Mouse (Mus musculus): ENCODE data around the gene Fzd2. TPM values are rescaled to one million over a fixed set of nuclear protein-coding genes. Genes with fewer than 3 reads are reported as not detected.
A peak's percentile ranks its signal among the peaks of the same experiment; 100 is the strongest.

Gene Fzd2
- polyA plus RNA-seq, 1 experiment = 1.1 TPM

DNA sequence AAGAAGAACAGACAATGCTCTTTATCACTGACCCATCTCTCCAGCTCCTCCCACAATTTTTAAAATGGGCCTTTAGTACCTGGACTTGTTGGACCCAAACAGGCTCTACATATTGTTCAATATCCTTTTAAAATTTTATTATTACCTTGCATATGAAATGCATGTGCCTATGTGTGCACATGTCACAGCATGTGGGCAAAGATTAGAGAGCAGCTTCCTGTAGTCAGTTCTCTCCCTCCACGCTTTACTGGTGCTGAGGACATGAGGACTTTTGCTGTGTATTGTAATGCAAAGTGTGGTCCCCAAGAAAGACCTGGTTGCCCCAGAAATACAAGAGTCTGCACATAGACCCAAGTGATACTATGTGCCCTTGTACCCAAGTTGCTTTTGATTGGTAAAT is 29.2 kb upstream of the Fzd2 start:
- H3K36me3 ChIP-seq (ENCODE audit: control insufficient read depth, insufficient read depth, low read length) = no peaks in the 10 kb centered on the region
- TF ChIP-seq POLR2A (IDR thresholded peaks at IDR 0.05; ENCODE audit: control insufficient read depth, low read depth, low read length) (no peak), CTCF (IDR thresholded peaks at IDR 0.05; ENCODE audit: control insufficient read depth, insufficient read depth, insufficient replicate concordance, low read depth, low read length) (no peak)
- no peak overlapping the region for H3K27ac ChIP-seq (ENCODE audit: control insufficient read depth, insufficient read depth, low read depth, low read length)
- H3K4me3 ChIP-seq (ENCODE audit: control insufficient read depth, low read depth, low read length) = no peak overlapping the region
- peaks cover 12% of the 10 kb centered on the region for H3K4me1 ChIP-seq (ENCODE audit: control insufficient read depth, insufficient read depth, low read length)
- no peaks in the 10 kb centered on the region for H3K27me3 ChIP-seq (ENCODE audit: control insufficient read depth, insufficient read depth, low read length)

DNA sequence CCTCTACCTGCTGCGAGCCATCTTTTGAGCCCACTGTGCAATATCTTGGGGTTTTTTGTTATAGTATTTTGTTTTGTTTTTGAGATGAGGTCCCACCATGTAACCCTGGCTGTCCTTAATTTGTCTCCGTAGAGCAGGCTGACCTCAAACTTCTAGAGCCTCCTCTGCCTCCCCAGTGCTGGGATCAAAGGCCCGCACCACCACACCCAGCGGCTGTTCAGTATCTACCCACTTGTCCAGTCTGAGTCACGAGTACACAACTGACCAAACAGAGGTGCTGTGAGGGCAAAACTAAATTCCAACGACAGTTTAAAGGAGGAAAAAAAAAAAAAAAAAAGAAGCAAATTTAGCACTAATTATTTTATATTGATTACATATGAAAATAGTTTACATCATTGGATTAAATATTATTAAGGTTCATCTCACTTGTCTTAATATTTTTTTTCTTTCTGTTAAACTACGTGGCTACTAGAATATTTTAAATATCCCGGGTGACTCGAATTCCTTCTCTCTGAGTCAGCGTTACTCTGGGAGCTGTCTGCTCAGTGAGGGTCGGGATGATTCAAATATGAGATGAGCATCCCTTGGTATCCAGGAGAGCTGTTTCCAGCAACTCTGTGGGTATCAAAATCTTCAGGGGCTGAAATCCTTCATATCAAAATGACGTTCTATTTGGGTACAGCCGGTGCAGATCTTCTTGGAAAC is 28.0 kb upstream of the Fzd2 start:
- peaks cover 12% of the 10 kb centered on the region for H3K4me1 ChIP-seq (ENCODE audit: control insufficient read depth, insufficient read depth, low read length)

DNA sequence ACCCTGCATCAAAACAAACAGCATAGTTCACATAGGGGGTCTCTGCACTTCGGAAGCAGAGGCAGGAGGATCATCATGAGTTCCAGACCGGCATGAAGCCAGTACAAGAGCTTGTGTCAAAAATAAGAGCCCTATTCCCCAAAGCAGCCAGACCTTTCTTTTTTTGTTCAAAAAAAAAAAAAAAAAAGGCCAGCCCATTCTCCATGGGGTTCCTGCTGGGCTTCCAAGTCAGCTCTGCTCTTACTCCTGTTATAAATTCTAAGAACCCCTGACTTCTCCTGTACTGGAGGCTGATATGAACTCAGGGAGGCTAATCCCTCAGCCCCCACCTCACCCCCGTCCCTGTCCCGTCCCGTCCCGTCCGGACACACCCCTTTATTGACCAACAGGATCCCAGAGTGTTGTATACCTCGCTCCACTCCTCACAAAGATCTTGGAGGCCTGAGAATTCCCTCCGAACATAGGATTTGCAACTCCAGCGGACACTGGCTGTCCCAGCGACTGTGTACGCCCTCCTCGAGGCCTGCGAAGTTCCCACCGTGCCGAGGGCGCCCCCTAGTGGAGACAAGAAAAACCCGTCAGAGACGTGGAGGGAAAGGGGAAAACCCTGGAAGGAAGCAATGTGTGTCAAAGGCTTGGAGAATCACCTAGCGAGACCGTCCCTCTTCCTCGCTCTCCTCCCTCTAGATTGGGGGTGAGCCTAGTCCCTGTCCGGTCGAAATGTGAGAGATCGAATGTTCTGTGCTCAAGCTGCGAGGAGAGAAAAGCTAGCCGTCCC is 25.7 kb upstream of the Fzd2 start:
- peak overlapping the region; percentile 37 for H3K4me3 ChIP-seq (ENCODE audit: control insufficient read depth, low read depth, low read length)
- H3K36me3 ChIP-seq (ENCODE audit: control insufficient read depth, insufficient read depth, low read length) = no peaks in the 10 kb centered on the region
- H3K27ac ChIP-seq (ENCODE audit: control insufficient read depth, insufficient read depth, low read depth, low read length) = no peak overlapping the region
- no peaks in the 10 kb centered on the region for H3K27me3 ChIP-seq (ENCODE audit: control insufficient read depth, insufficient read depth, low read length)
- no peak for TF ChIP-seq POLR2A (IDR thresholded peaks at IDR 0.05; ENCODE audit: control insufficient read depth, low read depth, low read length)
- peak; percentile 95 for TF ChIP-seq CTCF (IDR thresholded peaks at IDR 0.05; ENCODE audit: control insufficient read depth, insufficient read depth, insufficient replicate concordance, low read depth, low read length)
- H3K4me1 ChIP-seq (ENCODE audit: control insufficient read depth, insufficient read depth, low read length) = peaks cover 12% of the 10 kb centered on the region

More for the DNA sequence above, 28.0 kb upstream of the Fzd2 start:
- Histone ChIP-seq H3K27ac (ENCODE audit: control insufficient read depth, insufficient read depth, low read depth, low read length) (no peak overlapping the region), H3K4me3 (ENCODE audit: control insufficient read depth, low read depth, low read length) (no peak overlapping the region), H3K36me3 (ENCODE audit: control insufficient read depth, insufficient read depth, low read length) (no peaks in the 10 kb centered on the region), H3K27me3 (ENCODE audit: control insufficient read depth, insufficient read depth, low read length) (no peaks in the 10 kb centered on the region)
- TF ChIP-seq CTCF (IDR thresholded peaks at IDR 0.05; ENCODE audit: control insufficient read depth, insufficient read depth, insufficient replicate concordance, low read depth, low read length) = no peak
- no peak for TF ChIP-seq POLR2A (IDR thresholded peaks at IDR 0.05; ENCODE audit: control insufficient read depth, low read depth, low read length)

DNA sequence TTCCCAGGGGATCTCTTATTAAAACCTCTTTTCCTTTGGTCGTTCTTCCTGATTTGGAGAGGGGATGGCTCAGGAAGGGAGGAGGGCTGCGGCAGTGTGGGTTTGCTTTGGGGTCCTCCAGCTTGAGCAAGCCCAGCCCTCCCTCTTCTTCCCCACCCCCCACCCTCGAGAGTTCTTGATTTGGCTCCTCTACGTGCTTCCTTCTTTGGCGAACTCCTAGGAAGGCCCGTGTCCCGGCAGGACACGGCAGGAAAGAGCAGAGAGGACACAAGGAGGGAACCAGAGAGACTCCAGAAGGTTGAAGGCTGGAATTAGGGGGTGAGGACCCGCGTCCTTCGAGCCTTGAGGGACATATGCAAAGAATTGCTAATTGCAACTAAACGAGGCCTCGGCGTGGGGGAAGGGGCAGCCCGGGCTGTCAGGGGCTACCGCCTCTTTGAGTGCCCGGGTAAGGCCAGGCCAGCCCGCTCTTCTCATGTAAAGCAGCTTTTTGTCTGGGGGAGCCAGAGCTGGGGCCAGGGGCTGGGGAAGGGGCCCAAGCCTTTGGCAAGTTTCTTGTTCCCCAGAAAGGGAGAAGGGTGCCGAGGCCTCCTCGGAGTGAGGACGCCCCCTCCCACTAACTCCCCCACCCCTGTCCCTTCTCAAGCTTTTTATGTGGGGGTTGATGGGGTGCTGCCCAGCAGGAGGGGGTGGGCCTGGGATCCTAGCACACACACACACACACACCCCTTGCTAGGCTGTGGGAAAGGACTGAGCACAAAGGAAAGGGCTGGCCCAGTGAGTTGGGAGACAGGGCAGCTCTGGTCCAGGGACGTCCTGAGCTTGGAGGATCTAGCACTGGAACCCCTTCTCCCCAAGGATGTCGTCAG is 24.8 kb upstream of the Fzd2 start, which contains the start of gene Gm11627:
TSS of gene Gm11627 (minus strand) at position 297 of the 869 bp plus-strand sequence.
- H3K36me3 ChIP-seq (ENCODE audit: control insufficient read depth, insufficient read depth, low read length) = no peaks in the 10 kb centered on the region
- peak within 1 kb of the TSS; percentile 36 for H3K27ac ChIP-seq (ENCODE audit: control insufficient read depth, insufficient read depth, low read depth, low read length)
- peak within 1 kb of the TSS; percentile 37 for H3K4me3 ChIP-seq (ENCODE audit: control insufficient read depth, low read depth, low read length)
- TF ChIP-seq CTCF (IDR thresholded peaks at IDR 0.05; ENCODE audit: control insufficient read depth, insufficient read depth, insufficient replicate concordance, low read depth, low read length) (no peak), POLR2A (IDR thresholded peaks at IDR 0.05; ENCODE audit: control insufficient read depth, low read depth, low read length) (no peak)
- H3K4me1 ChIP-seq (ENCODE audit: control insufficient read depth, insufficient read depth, low read length) = peaks cover 12% of the 10 kb centered on the region
- no peaks in the 10 kb centered on the region for H3K27me3 ChIP-seq (ENCODE audit: control insufficient read depth, insufficient read depth, low read length)

DNA sequence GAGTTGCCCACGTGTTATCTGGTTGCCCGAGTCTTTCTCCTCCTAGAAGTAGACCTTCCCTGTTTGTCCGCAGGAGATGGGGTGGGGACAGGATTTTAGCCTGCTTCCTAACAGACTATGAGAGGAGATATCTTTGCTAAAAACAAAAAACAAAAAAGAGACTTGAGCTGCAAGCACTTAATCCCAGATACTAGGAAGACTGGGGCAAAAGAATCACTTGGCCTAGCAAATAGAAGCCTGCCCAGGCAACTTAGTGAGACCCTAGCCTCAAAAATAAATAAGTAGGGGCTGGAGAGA is 24.2 kb upstream of the Fzd2 start:
- Histone ChIP-seq H3K36me3 (ENCODE audit: control insufficient read depth, insufficient read depth, low read length) (no peaks in the 10 kb centered on the region), H3K27me3 (ENCODE audit: control insufficient read depth, insufficient read depth, low read length) (no peaks in the 10 kb centered on the region), H3K4me3 (ENCODE audit: control insufficient read depth, low read depth, low read length) (no peak overlapping the region), H3K27ac (ENCODE audit: control insufficient read depth, insufficient read depth, low read depth, low read length) (no peak overlapping the region), H3K4me1 (ENCODE audit: control insufficient read depth, insufficient read depth, low read length) (peaks cover 12% of the 10 kb centered on the region)
- no peak for TF ChIP-seq CTCF (IDR thresholded peaks at IDR 0.05; ENCODE audit: control insufficient read depth, insufficient read depth, insufficient replicate concordance, low read depth, low read length)
- TF ChIP-seq POLR2A (IDR thresholded peaks at IDR 0.05; ENCODE audit: control insufficient read depth, low read depth, low read length) = no peak

DNA sequence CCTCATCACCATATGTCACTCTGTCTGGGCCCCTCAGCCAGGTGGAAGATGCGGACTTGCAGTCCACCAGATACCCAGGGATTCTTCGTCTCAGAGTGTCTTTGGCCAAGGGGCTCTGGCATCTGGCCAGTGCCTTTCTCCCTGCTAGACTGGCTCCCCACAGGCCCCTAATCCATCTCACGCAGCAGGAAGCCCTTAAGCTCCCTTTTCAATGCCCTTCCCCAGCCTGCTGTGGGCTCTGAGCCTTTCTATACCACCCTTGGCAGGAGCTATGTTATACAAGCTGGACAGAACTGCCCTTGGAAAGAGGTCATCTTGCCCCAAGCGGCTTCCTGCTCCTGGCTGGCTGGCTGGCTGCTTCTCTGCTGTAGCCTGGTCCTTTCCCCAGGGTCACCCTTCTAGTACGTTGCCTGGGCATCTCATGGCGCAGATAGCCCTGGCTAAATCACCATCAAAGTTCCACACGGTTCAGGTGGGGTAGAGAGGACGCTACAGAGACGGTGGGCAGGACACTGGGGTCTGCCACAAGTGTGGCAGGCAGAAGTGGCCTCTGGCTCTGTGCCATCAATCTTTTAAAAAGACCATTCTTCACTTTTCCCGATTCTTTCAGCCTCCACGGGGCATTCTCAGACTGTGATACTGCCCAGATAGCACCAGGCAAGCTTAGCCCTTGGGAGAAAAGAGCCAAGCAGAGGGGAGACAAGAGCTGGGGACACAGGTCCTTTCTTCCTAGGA is 22.7 kb upstream of the Fzd2 start:
- TF ChIP-seq POLR2A (IDR thresholded peaks at IDR 0.05; ENCODE audit: control insufficient read depth, low read depth, low read length) (no peak), CTCF (IDR thresholded peaks at IDR 0.05; ENCODE audit: control insufficient read depth, insufficient read depth, insufficient replicate concordance, low read depth, low read length) (no peak)
- Histone ChIP-seq H3K27ac (ENCODE audit: control insufficient read depth, insufficient read depth, low read depth, low read length) (no peak overlapping the region), H3K4me3 (ENCODE audit: control insufficient read depth, low read depth, low read length) (no peak overlapping the region), H3K36me3 (ENCODE audit: control insufficient read depth, insufficient read depth, low read length) (no peaks in the 10 kb centered on the region), H3K27me3 (ENCODE audit: control insufficient read depth, insufficient read depth, low read length) (no peaks in the 10 kb centered on the region), H3K4me1 (ENCODE audit: control insufficient read depth, insufficient read depth, low read length) (peaks cover 12% of the 10 kb centered on the region)

Data from testis, adult 2 months (tissue).